In genomic region chr10:128704491-128705316, GRCm38 (mm10) we compare ENCODE assay signal across 8 mouse cellular contexts. TPM values are rescaled to one million over a fixed set of nuclear protein-coding genes. Genes with fewer than 3 reads are reported as not detected.
DNase-seq lines count a peak whose midpoint lies in the region; ATAC-seq and TF ChIP-seq lines count a peak whose summit lies in the region.

TSS of gene Cdk2 (minus strand) at chr10:128705031.

- 0% methylated on average over 61 of the region's 62 CpGs for WGBS in embryonic facial prominence, embryonic 13.5 days
- under 1% methylated on average over 62 of the region's 62 CpGs for WGBS in heart, adult 2 months
- WGBS in limb, embryonic 14.5 days: under 1% methylated on average over 58 of the region's 62 CpGs
- under 1% methylated on average over 56 of the region's 62 CpGs for WGBS in midbrain, postnatal 0 days

- peak within 1 kb of the TSS; percentile 85 for H3K4me3 ChIP-seq in embryonic facial prominence, embryonic 13.5 days
- peak within 1 kb of the TSS; percentile 54 for H3K4me3 ChIP-seq in heart, adult 2 months
- H3K4me3 ChIP-seq in limb, embryonic 14.5 days (replicated peaks; ENCODE audit: low read length): peak within 1 kb of the TSS; percentile 66
- peak within 1 kb of the TSS; percentile 54 for H3K4me3 ChIP-seq in midbrain, postnatal 0 days (ENCODE audit: low read depth, low read length)

- peak within 1 kb of the TSS; percentile 84 for H3K4me2 ChIP-seq in embryonic facial prominence, embryonic 13.5 days
- H3K4me2 ChIP-seq in limb, embryonic 14.5 days (replicated peaks; ENCODE audit: low read depth, low read length, severe bottlenecking): peak within 1 kb of the TSS; percentile 63
- H3K4me2 ChIP-seq in midbrain, postnatal 0 days (ENCODE audit: low read depth, low read length, poor library complexity, severe bottlenecking): peak within 1 kb of the TSS; percentile 76

- peak within 1 kb of the TSS; percentile 97 for H3K27ac ChIP-seq in embryonic facial prominence, embryonic 13.5 days
- H3K27ac ChIP-seq in heart, adult 2 months: peak within 1 kb of the TSS; percentile 85
- H3K27ac ChIP-seq in limb, embryonic 14.5 days (replicated peaks; ENCODE audit: low read depth, low read length): peak within 1 kb of the TSS; percentile 93
- peak within 1 kb of the TSS; percentile 19 for H3K27ac ChIP-seq in midbrain, postnatal 0 days (ENCODE audit: low read depth, low read length)

- no peaks in the 10 kb centered on the region for H3K79me2 ChIP-seq in heart, adult 2 months (replicated peaks; ENCODE audit: control insufficient read depth, insufficient read depth, low read length)

- TF ChIP-seq POLR2A in heart, adult 2 months (IDR thresholded peaks at IDR 0.05; ENCODE audit: insufficient read depth, low read depth, low read length): peak; percentile 98
- TF ChIP-seq POLR2A in limb, embryonic 14.5 days (IDR thresholded peaks at IDR 0.05; ENCODE audit: borderline replicate concordance, extremely low read depth, insufficient read depth, insufficient read length): peak; percentile 73; the same call in 1 of the 2 replicates

- H3K4me1 ChIP-seq in embryonic facial prominence, embryonic 13.5 days: peaks cover 16% of the 10 kb centered on the region
- H3K4me1 ChIP-seq in heart, adult 2 months (ENCODE audit: control insufficient read depth, insufficient read depth, low read length): peaks cover 3% of the 10 kb centered on the region
- H3K4me1 ChIP-seq in limb, embryonic 14.5 days (ENCODE audit: control insufficient read depth, insufficient read depth, low read length): peaks cover 7% of the 10 kb centered on the region
- no peaks in the 10 kb centered on the region for H3K4me1 ChIP-seq in midbrain, postnatal 0 days (ENCODE audit: insufficient read depth, low read length)

- DNase-seq in 3134 (ENCODE audit: extremely low read depth, insufficient read length, low spot score): peak; percentile 95
- peak; percentile 95 to 97 for DNase-seq in adrenal gland, postnatal 36 days
- DNase-seq in heart, adult 2 months: peak; percentile 94 to 95
- DNase-seq in kidney, adult 8-10 months: peak; percentile 91 to 92
- DNase-seq in limb, embryonic 14.5 days (ENCODE audit: low spot score): peak; percentile 92
- DNase-seq in midbrain, postnatal 0 days (ENCODE audit: low spot score): peak; percentile 90
- DNase-seq in spleen, postnatal 14 days (ENCODE audit: low spot score in 2 of 2): peak; percentile 85 to 88

- H3K9me3 ChIP-seq in embryonic facial prominence, embryonic 13.5 days: no peaks in the 10 kb centered on the region
- H3K9me3 ChIP-seq in limb, embryonic 14.5 days (ENCODE audit: control insufficient read depth, low read length): no peaks in the 10 kb centered on the region
- no peaks in the 10 kb centered on the region for H3K9me3 ChIP-seq in midbrain, postnatal 0 days (ENCODE audit: low read length)

- ATAC-seq in embryonic facial prominence, embryonic 13.5 days (ENCODE audit: insufficient number of reproducible peaks, insufficient read depth, low FRiP score, low TSS enrichment, low read depth): peak; percentile 91
- peak; percentile 95 for ATAC-seq in limb, embryonic 14.5 days (ENCODE audit: low FRiP score, low read depth)
- ATAC-seq in midbrain, postnatal 0 days (ENCODE audit: low FRiP score): peak; percentile 93

- H3K36me3 ChIP-seq in embryonic facial prominence, embryonic 13.5 days: peaks cover 32% of the 10 kb centered on the region
- no peaks in the 10 kb centered on the region for H3K36me3 ChIP-seq in heart, adult 2 months (ENCODE audit: control insufficient read depth, insufficient read depth, low read length)
- H3K36me3 ChIP-seq in limb, embryonic 14.5 days (ENCODE audit: control insufficient read depth, insufficient read depth, low read length): peaks cover 36% of the 10 kb centered on the region
- no peaks in the 10 kb centered on the region for H3K36me3 ChIP-seq in midbrain, postnatal 0 days (ENCODE audit: insufficient read depth, low read length)

- intact Hi-C loops in heart, adult 2 months (cut with DNase I): no loop called here

- no peaks in the 10 kb centered on the region for H3K27me3 ChIP-seq in embryonic facial prominence, embryonic 13.5 days
- H3K27me3 ChIP-seq in heart, adult 2 months (ENCODE audit: control insufficient read depth, insufficient read depth, low read length): no peaks in the 10 kb centered on the region
- no peaks in the 10 kb centered on the region for H3K27me3 ChIP-seq in limb, embryonic 14.5 days (ENCODE audit: control insufficient read depth, insufficient read depth, low read length)
- no peaks in the 10 kb centered on the region for H3K27me3 ChIP-seq in midbrain, postnatal 0 days (ENCODE audit: insufficient read depth, low read length)

- H3K9ac ChIP-seq in embryonic facial prominence, embryonic 13.5 days: peak within 1 kb of the TSS; percentile 89
- H3K9ac ChIP-seq in heart, adult 2 months (ENCODE audit: low read depth, low read length): peak within 1 kb of the TSS; percentile 74
- H3K9ac ChIP-seq in limb, embryonic 14.5 days (ENCODE audit: low read depth, low read length, severe bottlenecking): peak within 1 kb of the TSS; percentile 70
- H3K9ac ChIP-seq in midbrain, postnatal 0 days (replicated peaks; ENCODE audit: low read length, poor library complexity, severe bottlenecking): peak within 1 kb of the TSS; percentile 25; the same call in 1 of the 2 replicates

- peak; percentile 19; the same call in 1 of the 2 replicates for TF ChIP-seq CTCF in heart, adult 2 months (IDR thresholded peaks at IDR 0.05)
- TF ChIP-seq CTCF in midbrain, postnatal 0 days (IDR thresholded peaks at IDR 0.05): no peak

- 0 out of 2 replicates have a peak, but pooled peaks have one; percentile 2 for TF ChIP-seq EP300 in heart, adult 2 months (IDR thresholded peaks at IDR 0.05; ENCODE audit: insufficient read depth, low read depth, low read length)

RNA-seq across cellular contexts. Expression of gene Cdk2, which starts in this region (rescaled TPM):
- total RNA-seq in adrenal gland, postnatal 36 days (2021): 10 to 100 TPM; 17.4 to 19.7 TPM
- 120 and 127 TPM in 2 replicates for polyA plus RNA-seq in embryonic facial prominence, embryonic 13.5 days (2015; fragmentation: Nextera tagmentation; extraction: Ambion mirVana)
- total RNA-seq in heart, adult 2 months (2021): 10 to 100 TPM in 1 of 2 experiments, 1 to 10 TPM in 1; 8.5 to 10.9 TPM
- polyA plus RNA-seq in heart, adult 2 months (2012; rRNA removed): 10.0 and 17.5 TPM in 2 replicates
- 132 and 148 TPM in 2 replicates for polyA plus RNA-seq in limb, embryonic 14.5 days (2012; rRNA removed)
- 106 and 115 TPM in 2 replicates for polyA plus RNA-seq in limb, embryonic 14.5 days (2014; fragmentation: Nextera tagmentation; extraction: Ambion mirVana)
- 7.8 and 11.1 TPM in 2 replicates for total RNA-seq in midbrain, postnatal 0 days (2014; rRNA removed)
- polyA plus RNA-seq in midbrain, postnatal 0 days (2015; fragmentation: Nextera tagmentation; extraction: Ambion mirVana): 8.7 and 10.7 TPM in 2 replicates

Comparison
In these comparisons a context has a peak if more than half of its experiments do, and no peak if none do; other contexts are left out.
1. Peak in every context shown above with its lines: DNase-seq, ATAC-seq, H3K4me3 ChIP-seq and H3K27ac ChIP-seq.
2. H3K27ac ChIP-seq: peak in every context shown above with its lines; median percentile 97 in embryonic facial prominence, embryonic 13.5 days; 93 in limb, embryonic 14.5 days; 85 in heart, adult 2 months; 19 in midbrain, postnatal 0 days.
3. H3K9ac ChIP-seq: peak in every context shown above with its lines; median percentile 89 in embryonic facial prominence, embryonic 13.5 days; 74 in heart, adult 2 months; 70 in limb, embryonic 14.5 days; 25 in midbrain, postnatal 0 days.